Mouse (Mus musculus) midbrain, embryonic 12.5 days (tissue): ENCODE data around the gene Mctp2. TPM values are rescaled to one million over a fixed set of nuclear protein-coding genes. Genes with fewer than 3 reads are reported as not detected.
"Not testable (repeated sequence)": the region's sequence is repeated elsewhere in the genome, so short reads cannot be mapped to it uniquely, and the experiment has no call there.

Experiments
- ATAC-seq: fragments of 200-750 bp; cut with Nextera tagmentation; 2 replicates; pipeline ENCODE4 v1.8.0; 2017; ENCODE audit warnings: low read depth, moderate TSS enrichment, moderate library complexity; ENCODE audit not compliant: low FRiP score
- H3K27ac ChIP-seq: fragments of 300-500 bp; sonication (generic); replicated peaks from 2 replicates; pipeline ENCODE4 v1.5.1; 2016; ENCODE audit warnings: mild to moderate bottlenecking
- H3K27me3 ChIP-seq: fragments of 300-500 bp; sonication (generic); 2 replicates; pipeline ENCODE4 v1.6.1; 2016; ENCODE audit warnings: mild to moderate bottlenecking
- H3K36me3 ChIP-seq: fragments of 300-500 bp; sonication (generic); 2 replicates; pipeline ENCODE4 v1.6.1; 2016
- H3K4me1 ChIP-seq: fragments of 300-500 bp; sonication (generic); 2 replicates; pipeline ENCODE4 v1.6.1; 2016
- H3K4me2 ChIP-seq: fragments of 300-500 bp; sonication (generic); replicated peaks from 2 replicates; pipeline ENCODE4 v1.6.1; 2016; ENCODE audit warnings: mild to moderate bottlenecking, moderate library complexity
- H3K4me3 ChIP-seq: fragments of 300-500 bp; sonication (generic); 2 replicates; pipeline ENCODE4 v1.5.1; 2016; ENCODE audit warnings: mild to moderate bottlenecking
- H3K9ac ChIP-seq: fragments of 300-500 bp; sonication (generic); replicated peaks from 2 replicates; pipeline ENCODE4 v1.6.1; 2016; ENCODE audit warnings: mild to moderate bottlenecking, moderate library complexity
- H3K9me3 ChIP-seq: fragments of 300-500 bp; sonication (generic); 2 replicates; pipeline ENCODE4 v1.6.1; 2016; ENCODE audit warnings: mild to moderate bottlenecking
- WGBS: fragments of 180-500 bp; shearing (Covaris S2); methylation state at CpG from one replicate; pipeline ENCODE4 v1.1.7; 2016; 5-methylcytosine and 5-hydroxymethylcytosine counted together
- polyA plus RNA-seq: library from polyadenylated mRNA; unstranded; fragments of >200 nt; fragmentation: Nextera tagmentation; extraction: Ambion mirVana; gene quantifications from 2 replicates; pipeline ENCODE4 v1.2.1, GENCODE M21; 2016

Mctp2 gene
- polyA plus RNA-seq, 1 experiment from 2014 or later = 0.41 TPM

DNA sequence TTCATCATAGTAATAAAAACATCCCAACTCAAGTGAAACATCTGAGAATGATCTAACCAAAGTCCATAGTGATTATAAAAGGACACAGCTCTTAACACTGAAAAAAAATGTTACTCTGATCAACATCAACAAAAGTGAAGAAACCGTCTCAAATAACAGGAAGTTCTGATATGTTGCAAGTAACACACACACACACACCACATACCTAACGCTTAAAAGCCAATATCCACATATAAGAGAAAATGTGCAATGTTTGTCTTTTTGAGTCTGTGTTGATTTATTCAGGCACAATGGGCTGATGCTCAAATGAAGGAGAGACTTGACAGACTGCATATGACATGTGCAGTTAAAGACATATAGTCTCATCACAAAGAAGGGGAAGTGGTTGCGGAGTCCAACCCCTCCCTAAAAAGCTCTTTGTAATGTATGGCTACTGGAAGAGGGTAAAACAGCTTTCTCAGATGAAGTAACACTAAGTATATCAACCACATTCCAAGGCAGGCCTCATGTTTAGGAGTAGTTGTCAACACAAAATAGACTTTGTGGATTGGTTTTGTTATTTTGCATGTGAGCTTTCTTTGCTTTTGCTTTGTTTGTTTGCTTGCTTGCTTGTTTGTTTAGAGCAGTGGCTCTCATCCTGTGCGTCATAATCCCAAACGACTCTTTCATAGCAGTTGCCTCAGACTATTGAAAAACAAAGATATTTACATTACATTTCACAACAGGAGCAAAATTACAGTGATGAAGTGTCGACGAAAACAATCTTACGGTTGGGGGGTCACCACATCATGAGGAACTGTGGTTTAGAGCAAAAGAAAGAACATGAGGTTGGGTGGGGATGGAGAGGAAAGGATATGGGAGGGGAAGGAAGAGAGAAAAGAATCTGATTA, 45.4 kb downstream of the Mctp2 start:
- Histone ChIP-seq H3K9me3 (no peaks in the 10 kb centered on the region), H3K36me3 (no peaks in the 10 kb centered on the region), H3K4me3 (no peak overlapping the region), H3K9ac (no peak overlapping the region), H3K4me1 (no peaks in the 10 kb centered on the region), H3K4me2 (no peak overlapping the region), H3K27me3 (no peaks in the 10 kb centered on the region), H3K27ac (no peak overlapping the region)
- WGBS = 91% methylated on average over 8 of the region's 8 CpGs
- ATAC-seq = no peak

DNA sequence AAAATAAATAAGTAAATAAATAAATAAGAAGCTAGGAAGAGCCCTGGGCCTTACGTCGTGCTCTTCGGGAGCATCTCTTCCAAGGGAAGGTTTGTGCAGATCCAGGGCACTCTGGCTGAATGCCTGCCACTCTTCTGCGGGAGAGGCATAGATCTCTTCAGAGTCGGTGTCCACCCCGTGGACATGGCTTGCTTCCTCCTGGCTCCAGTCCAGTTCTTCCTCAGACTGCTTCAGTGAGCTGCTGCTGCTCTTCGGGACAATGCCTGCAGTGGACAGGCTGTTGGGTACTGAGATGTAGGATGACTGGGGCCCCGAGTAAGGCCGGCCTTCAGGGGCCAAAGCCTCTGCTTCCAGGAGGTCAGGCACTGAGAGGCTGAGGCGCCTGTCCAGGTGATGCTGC, 47.4 kb downstream of the Mctp2 start:
- Histone ChIP-seq H3K4me3 (no peak overlapping the region), H3K36me3 (no peaks in the 10 kb centered on the region), H3K27me3 (no peaks in the 10 kb centered on the region), H3K4me1 (no peaks in the 10 kb centered on the region), H3K4me2 (no peak overlapping the region), H3K9ac (no peak overlapping the region), H3K9me3 (no peaks in the 10 kb centered on the region), H3K27ac (no peak overlapping the region)
- ATAC-seq = no peak
- WGBS = 94% methylated on average over 10 of the region's 10 CpGs

DNA sequence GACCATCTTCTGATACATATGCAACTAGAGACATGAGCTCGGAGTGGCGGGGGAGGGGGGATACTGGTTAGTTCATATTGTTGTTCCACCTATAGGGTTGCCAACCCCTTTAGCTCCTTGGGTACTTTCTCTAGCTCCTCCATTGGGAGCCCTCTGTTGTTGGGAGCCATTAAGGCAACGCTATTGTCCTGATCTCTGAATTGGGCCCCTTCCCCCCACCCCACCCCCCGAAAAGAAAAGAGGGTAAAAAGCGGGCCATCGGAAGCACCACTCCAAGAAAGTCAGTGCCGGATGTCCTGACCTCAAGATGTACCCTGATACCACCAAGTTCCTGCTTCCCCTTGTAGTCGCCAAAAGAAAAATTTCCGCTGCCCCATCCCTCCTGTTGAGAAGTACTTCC, 56.1 kb downstream of the Mctp2 start:
- ATAC-seq = not testable (repeated sequence)

DNA sequence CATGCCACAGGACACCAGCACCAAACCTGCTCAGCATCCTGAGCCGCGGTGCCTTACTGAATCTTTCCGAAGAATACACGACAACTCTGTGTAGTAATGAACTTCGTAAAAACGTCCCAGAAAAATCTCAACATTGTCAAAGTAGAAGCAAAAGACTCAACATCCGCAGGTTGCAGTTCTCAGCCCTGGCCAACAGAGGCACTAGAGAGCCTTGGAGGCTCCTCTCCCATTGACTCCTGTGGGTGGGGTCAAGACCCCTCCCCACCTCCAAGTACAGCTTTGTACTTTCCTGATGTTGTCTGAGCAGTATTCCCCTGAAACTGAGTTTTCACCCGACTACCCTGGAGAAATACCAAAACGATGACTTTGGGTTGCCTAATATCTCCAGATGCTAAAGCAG, 65.1 kb downstream of the Mctp2 start:
- Histone ChIP-seq H3K27ac (no peak overlapping the region), H3K4me3 (no peak overlapping the region), H3K36me3 (no peaks in the 10 kb centered on the region), H3K4me1 (no peaks in the 10 kb centered on the region), H3K4me2 (no peak overlapping the region), H3K9ac (no peak overlapping the region), H3K27me3 (peaks cover 4% of the 10 kb centered on the region; the same call in 1 of the 2 replicates), H3K9me3 (no peaks in the 10 kb centered on the region)
- no peak for ATAC-seq
- WGBS = 94% methylated on average over 9 of the region's 9 CpGs

More for the DNA sequence above, 56.1 kb downstream of the Mctp2 start:
- not testable (repeated sequence) for H3K27me3 ChIP-seq, H3K4me1 ChIP-seq, H3K27ac ChIP-seq, H3K4me2 ChIP-seq, H3K4me3 ChIP-seq, H3K9ac ChIP-seq, H3K9me3 ChIP-seq, H3K36me3 ChIP-seq
- WGBS = 96% methylated on average over 9 of the region's 9 CpGs

DNA sequence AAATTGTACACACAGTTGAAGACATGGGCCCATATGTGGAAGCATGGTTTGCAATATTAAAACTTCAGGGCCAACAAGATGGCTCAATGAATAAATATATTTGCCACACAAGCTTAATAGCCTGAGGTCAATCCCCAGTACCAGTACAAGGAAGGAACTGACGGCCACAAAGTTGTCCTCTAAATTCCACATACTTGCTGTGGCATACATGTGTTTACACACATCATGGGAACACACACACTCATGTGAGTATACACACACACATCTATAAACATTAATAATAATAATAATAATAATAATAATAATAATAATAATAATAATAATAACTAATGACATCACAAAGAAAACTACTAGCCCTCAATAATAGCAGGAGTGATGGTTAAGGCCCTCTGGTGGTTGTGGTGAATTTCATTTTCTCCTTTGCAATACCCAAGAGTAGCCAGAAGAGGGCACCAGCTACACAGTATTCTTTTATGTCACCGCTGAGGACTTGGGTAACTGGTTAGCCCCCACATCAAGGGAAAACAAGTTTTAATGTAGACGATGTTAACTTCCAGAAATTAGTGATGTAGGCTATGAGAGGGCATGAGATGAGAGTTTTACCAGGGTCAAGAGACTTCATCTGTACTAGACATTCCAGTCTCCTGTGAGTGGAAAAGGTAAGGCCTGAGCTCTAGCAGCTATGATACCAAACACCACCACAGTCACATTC, 66.5 kb downstream of the Mctp2 start:
- H3K4me2 ChIP-seq = no peak overlapping the region
- no peaks in the 10 kb centered on the region for H3K36me3 ChIP-seq
- no peak overlapping the region for H3K9ac ChIP-seq
- H3K9me3 ChIP-seq = no peaks in the 10 kb centered on the region
- no peak overlapping the region for H3K4me3 ChIP-seq
- H3K27me3 ChIP-seq = peaks cover 4% of the 10 kb centered on the region; the same call in 1 of the 2 replicates
- ATAC-seq = peak; percentile 27; the same call in 1 of the 2 replicates
- no peaks in the 10 kb centered on the region for H3K4me1 ChIP-seq
- 44% methylated on average over 3 of the region's 3 CpGs for WGBS
- no peak overlapping the region for H3K27ac ChIP-seq

DNA sequence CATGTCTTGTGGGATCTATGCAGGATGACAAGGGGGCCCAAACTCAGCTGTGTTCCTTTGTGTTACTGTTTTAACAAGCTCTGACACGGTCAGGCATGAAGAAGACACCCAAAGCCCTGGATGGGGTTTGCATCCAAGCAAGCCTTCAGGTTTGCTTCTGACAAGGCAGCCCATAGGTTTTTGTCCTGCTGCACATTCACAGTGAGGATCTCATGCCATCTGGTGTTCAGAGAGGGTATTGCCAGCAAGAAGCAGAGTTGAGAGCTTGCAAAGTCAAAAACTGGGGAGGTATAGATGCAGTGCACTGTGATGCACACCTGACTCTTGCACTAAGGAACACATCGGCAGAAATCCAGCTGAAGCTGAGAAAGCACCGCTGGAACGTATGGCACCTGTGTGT, 67.8 kb downstream of the Mctp2 start:
- Histone ChIP-seq H3K36me3 (no peaks in the 10 kb centered on the region), H3K4me3 (no peak overlapping the region), H3K9me3 (no peaks in the 10 kb centered on the region), H3K9ac (no peak overlapping the region), H3K4me2 (no peak overlapping the region), H3K27me3 (peaks cover 4% of the 10 kb centered on the region; the same call in 1 of the 2 replicates), H3K27ac (no peak overlapping the region), H3K4me1 (no peaks in the 10 kb centered on the region)
- ATAC-seq = 0 out of 2 replicates have a peak, but pooled peaks have one; percentile 42
- WGBS = 49% methylated on average over 4 of the region's 4 CpGs

DNA sequence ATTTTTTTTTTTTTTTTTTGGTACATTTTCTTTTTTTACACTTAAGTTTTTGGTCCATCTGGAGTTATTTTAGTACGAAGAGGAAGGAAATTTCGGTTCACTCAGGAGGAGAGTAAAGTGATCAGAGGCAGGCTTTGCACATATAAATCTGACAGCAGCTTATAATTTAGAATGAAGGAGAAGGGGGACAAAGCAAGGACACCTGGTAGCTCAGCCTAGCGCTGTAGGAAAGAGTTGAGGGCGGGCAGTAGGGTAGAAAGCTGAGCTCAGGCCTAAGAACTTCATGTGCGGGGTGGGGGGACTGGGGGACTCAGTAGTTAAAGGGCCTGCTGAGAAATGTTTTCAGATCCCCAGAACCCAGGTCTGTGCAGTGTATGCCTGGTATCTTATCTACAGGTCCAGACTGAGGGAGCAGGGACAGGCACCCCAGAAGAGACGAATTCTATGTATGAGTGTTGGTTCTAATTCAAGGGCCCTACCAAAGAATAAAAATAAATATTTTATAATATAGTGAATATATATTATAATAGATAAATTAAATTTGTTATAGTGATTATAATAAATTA, 71.9 kb downstream of the Mctp2 start:
- Histone ChIP-seq H3K27me3 (peaks cover 4% of the 10 kb centered on the region; the same call in 1 of the 2 replicates), H3K4me3 (no peak overlapping the region), H3K36me3 (no peaks in the 10 kb centered on the region), H3K27ac (no peak overlapping the region), H3K4me1 (peaks cover 17% of the 10 kb centered on the region; the same call in 1 of the 2 replicates), H3K9ac (no peak overlapping the region), H3K4me2 (no peak overlapping the region), H3K9me3 (no peaks in the 10 kb centered on the region)
- ATAC-seq = no peak
- WGBS = 65% methylated on average over 6 of the region's 6 CpGs

DNA sequence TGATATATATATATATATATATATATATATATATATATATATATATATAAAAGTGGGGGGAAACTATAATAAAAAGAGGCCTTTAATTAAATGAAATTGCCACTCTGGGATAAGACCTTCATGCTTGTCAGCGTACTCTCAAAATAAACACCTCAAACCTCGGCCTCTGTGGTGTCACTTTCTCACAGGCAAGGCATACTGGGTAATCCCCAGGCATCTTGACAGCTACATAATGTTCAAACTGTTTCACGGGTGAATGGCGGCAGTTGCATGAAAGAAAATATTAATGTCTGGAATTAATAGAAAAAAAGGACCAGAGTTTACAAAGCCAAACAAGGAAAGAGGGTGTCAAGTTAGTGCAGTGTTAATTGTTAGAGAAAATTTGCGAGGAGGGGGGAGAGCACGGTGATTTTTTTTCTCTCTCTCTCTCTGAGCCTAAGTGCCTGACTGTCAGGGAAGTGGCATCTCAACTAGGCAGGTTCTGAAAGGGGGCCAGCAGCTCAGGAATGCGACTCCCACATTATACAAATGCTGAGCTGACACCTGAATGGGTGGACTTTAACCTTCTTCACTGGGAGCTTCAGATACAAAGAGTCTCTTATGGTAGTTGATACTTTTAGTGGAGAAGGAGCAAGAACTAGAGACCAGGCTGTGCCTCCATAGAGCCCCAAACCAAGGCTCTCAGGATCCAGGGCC, 75.1 kb downstream of the Mctp2 start:
- WGBS = 30% methylated on average over 7 of the region's 7 CpGs
- no peaks in the 10 kb centered on the region for H3K9me3 ChIP-seq
- no peak overlapping the region for H3K27ac ChIP-seq
- H3K4me1 ChIP-seq = peaks cover 17% of the 10 kb centered on the region; the same call in 1 of the 2 replicates
- no peak overlapping the region for H3K4me3 ChIP-seq
- H3K27me3 ChIP-seq = 0 out of 2 replicates have a peak, but pooled peaks cover under 1% of the 10 kb centered on the region
- H3K9ac ChIP-seq = no peak overlapping the region
- peak; percentile 70 for ATAC-seq
- 0 out of 2 replicates have a peak overlapping the region, but pooled peaks have one; percentile 3 for H3K4me2 ChIP-seq
- no peaks in the 10 kb centered on the region for H3K36me3 ChIP-seq

DNA sequence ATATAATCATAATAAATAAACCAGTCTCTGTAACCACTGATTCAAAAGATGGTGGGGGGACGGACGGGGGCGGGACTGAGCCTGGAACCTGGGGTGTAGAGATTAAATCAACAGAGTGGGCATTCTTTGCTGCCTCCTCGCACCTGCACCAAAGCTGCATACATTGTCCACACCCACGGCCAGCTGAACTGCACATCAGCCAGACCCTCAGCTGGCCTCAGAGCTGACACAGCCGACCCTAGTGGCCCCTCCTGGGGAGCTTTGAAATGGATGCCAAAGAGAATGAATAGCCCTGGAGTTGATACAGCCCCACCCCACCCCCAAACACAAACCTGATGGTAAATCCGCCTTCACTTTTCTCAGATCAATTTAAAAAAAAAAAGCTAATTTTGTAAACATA, 76.5 kb downstream of the Mctp2 start:
- Histone ChIP-seq H3K4me2 (peak overlapping the region; percentile 25), H3K36me3 (no peaks in the 10 kb centered on the region), H3K4me1 (peaks cover 17% of the 10 kb centered on the region; the same call in 1 of the 2 replicates), H3K9me3 (no peaks in the 10 kb centered on the region), H3K27me3 (peaks cover 5% of the 10 kb centered on the region; the same call in 1 of the 2 replicates), H3K9ac (no peak overlapping the region), H3K4me3 (no peak overlapping the region), H3K27ac (0 out of 2 replicates have a peak overlapping the region, but pooled peaks have one; percentile 46)
- 14% methylated on average over 7 of the region's 7 CpGs for WGBS
- peak; percentile 71 for ATAC-seq

DNA sequence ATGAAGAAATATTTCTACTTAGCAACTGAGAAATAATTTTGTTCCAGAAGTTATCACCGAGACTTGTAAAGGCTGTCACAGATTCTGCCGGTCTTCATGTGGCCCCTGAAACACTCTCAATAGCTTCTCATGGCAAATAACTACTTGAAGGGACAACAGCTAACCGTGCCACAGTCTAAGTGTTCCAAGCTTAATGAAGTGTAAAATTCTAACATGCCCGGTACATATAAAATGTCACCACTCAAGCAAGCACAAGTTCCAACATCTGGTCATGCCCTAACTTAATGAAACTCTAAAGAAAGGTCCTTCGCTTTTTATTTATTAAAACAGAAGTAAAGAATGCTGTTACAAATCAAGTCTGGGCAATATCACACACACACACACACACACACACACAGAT, 82.8 kb downstream of the Mctp2 start:
- ATAC-seq = no peak
- H3K9ac ChIP-seq = no peak overlapping the region
- H3K27ac ChIP-seq = no peak overlapping the region
- no peak overlapping the region for H3K4me3 ChIP-seq
- H3K9me3 ChIP-seq = no peaks in the 10 kb centered on the region
- H3K36me3 ChIP-seq = no peaks in the 10 kb centered on the region
- peaks cover 5% of the 10 kb centered on the region; the same call in 1 of the 2 replicates for H3K27me3 ChIP-seq
- WGBS = 75% methylated on average over 5 of the region's 5 CpGs
- H3K4me1 ChIP-seq = no peaks in the 10 kb centered on the region; the same call in 1 of the 2 replicates
- H3K4me2 ChIP-seq = no peak overlapping the region

DNA sequence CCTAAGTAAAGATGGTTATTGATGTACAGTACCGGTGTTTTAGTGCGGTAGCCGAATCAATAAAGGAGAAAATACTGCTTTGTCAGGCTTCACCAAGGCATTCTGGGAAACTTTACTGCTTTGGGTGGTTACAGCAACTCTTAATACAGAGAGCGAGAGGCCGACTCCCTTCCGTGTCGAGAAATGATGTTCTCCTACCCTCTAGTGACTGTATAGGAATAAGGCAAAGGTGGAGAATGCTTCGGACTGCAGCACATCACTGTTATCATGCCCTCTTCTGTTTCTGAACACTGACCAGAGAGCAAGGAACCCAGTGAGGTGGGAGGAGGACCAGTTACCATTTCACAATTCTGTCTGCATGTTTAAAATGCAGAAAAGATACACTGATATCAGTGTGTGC, 83.9 kb downstream of the Mctp2 start:
- ATAC-seq = no peak
- Histone ChIP-seq H3K4me2 (no peak overlapping the region), H3K27ac (no peak overlapping the region), H3K9me3 (no peaks in the 10 kb centered on the region), H3K9ac (no peak overlapping the region), H3K4me3 (no peak overlapping the region), H3K27me3 (peaks cover 5% of the 10 kb centered on the region; the same call in 1 of the 2 replicates), H3K4me1 (no peaks in the 10 kb centered on the region; the same call in 1 of the 2 replicates), H3K36me3 (no peaks in the 10 kb centered on the region)
- 83% methylated on average over 8 of the region's 8 CpGs for WGBS
